Mouse (Mus musculus): ENCODE measurements around the gene Nap1l1. TPM values are rescaled to one million over a fixed set of nuclear protein-coding genes. Genes with fewer than 3 reads are reported as not detected.

Gene Nap1l1
- polyA plus RNA-seq (2015; fragmentation: Nextera tagmentation; extraction: Ambion mirVana) = 142 and 149 TPM in 2 replicates

GRCm38 (mm10) chr10:111472686-111473510, at the start of gene Nap1l1:
TSS of gene Nap1l1 (plus strand) at chr10:111473223.

GRCm38 (mm10) chr10:111506101-111506925, 33.3 kb downstream of the Nap1l1 start, which contains the start of gene Phlda1:
TSS of gene Phlda1 (plus strand) at chr10:111506286.

Other genes with a start within 250 kb of the Nap1l1 start
- gene Bbs10, start 174.5 kb upstream of the Nap1l1 start, polyA plus RNA-seq (2015; fragmentation: Nextera tagmentation; extraction: Ambion mirVana) = 4.0 and 4.4 TPM in 2 replicates
- gene Phlda1, start 33.1 kb downstream of the Nap1l1 start, polyA plus RNA-seq (2015; fragmentation: Nextera tagmentation; extraction: Ambion mirVana) = 46.3 and 55.5 TPM in 2 replicates

All from neural tube, postnatal 0 days (tissue).